ENCODE assay signal across 33 mouse cellular contexts in genomic region chr4:148613738-148614137, GRCm38 (mm10). TPM values are rescaled to one million over a fixed set of nuclear protein-coding genes. Genes with fewer than 3 reads are reported as not detected.
DNase-seq lines count a peak whose midpoint lies in the region; ATAC-seq and TF ChIP-seq lines count a peak whose summit lies in the region.
"Had no signal": no experiment of that assay in that cellular context is flagged by ENCODE, and none has a peak within 500 bp of the region (broad histone marks: within the 10 kb centered on the region; RNA-seq: fewer than 3 reads in every experiment).

No protein-coding gene starts in this region.

- DNase-seq in gastrocnemius, adult 2 months: no peak
- DNase-seq in gastrocnemius, adult 18-20 months (ENCODE audit: low spot score): no peak
- DNase-seq in neural tube, embryonic 11.5 days (ENCODE audit: low spot score): no peak
- DNase-seq in ZHBTc4 (ENCODE audit: low read depth, low spot score): peak; percentile 68
- DNase-seq in stomach, postnatal 0 days (ENCODE audit: low spot score): no peak
- DNase-seq: adrenal gland, postnatal 14 days; cerebellum, adult 11 months; cerebellum, adult 9-10 months; cerebellum, postnatal 36 days; embryo, embryonic 11 days; heart, adult 2 months; heart, postnatal 10 days; kidney, adult 8-10 months; kidney, postnatal 4 days; layer of hippocampus, adult 9-11 months; lung, postnatal 4 days had no signal

- peaks cover 22% of the 10 kb centered on the region for H3K4me1 ChIP-seq in hindbrain, embryonic 15.5 days (replicated peaks)
- H3K4me1 ChIP-seq in hindbrain, embryonic 16.5 days (ENCODE audit: control insufficient read depth, insufficient read depth, low read depth, low read length): no peaks in the 10 kb centered on the region; the same call in 1 of the 2 replicates
- no peaks in the 10 kb centered on the region for H3K4me1 ChIP-seq in neural tube, embryonic 11.5 days (ENCODE audit: control insufficient read depth, insufficient read depth, low read length)
- peaks cover 16% of the 10 kb centered on the region for H3K4me1 ChIP-seq in neural tube, embryonic 15.5 days
- H3K4me1 ChIP-seq in stomach, postnatal 0 days (replicated peaks; ENCODE audit: control insufficient read depth, insufficient read depth): no peaks in the 10 kb centered on the region
- H3K4me1 ChIP-seq: embryonic facial prominence, embryonic 12.5 days; limb, embryonic 10.5 days; midbrain, embryonic 12.5 days had no signal

- no peak overlapping the region for H3K4me3 ChIP-seq in gastrocnemius, adult 2 months
- H3K4me3 ChIP-seq in hindbrain, embryonic 15.5 days: no peak overlapping the region
- no peak overlapping the region for H3K4me3 ChIP-seq in hindbrain, embryonic 16.5 days (ENCODE audit: low read length)
- no peak overlapping the region for H3K4me3 ChIP-seq in neural tube, embryonic 11.5 days (ENCODE audit: low read depth, low read length)
- H3K4me3 ChIP-seq in neural tube, embryonic 15.5 days (replicated peaks): no peak overlapping the region
- no peak overlapping the region for H3K4me3 ChIP-seq in stomach, postnatal 0 days (ENCODE audit: low read depth, low read length)
- H3K4me3 ChIP-seq: embryonic facial prominence, embryonic 12.5 days; heart, adult 2 months; heart, embryonic 13.5 days; limb, embryonic 10.5 days; limb, embryonic 15.5 days; megakaryocyte, embryonic 14.5 days; midbrain, embryonic 12.5 days had no signal

- WGBS in hindbrain, embryonic 15.5 days: 38% methylated on average over 9 of the region's 9 CpGs
- 43% methylated on average over 9 of the region's 9 CpGs for WGBS in hindbrain, embryonic 16.5 days
- WGBS in neural tube, embryonic 11.5 days: 68% methylated on average over 9 of the region's 9 CpGs
- 34% methylated on average over 9 of the region's 9 CpGs for WGBS in neural tube, embryonic 15.5 days
- 78% methylated on average over 9 of the region's 9 CpGs for WGBS in stomach, postnatal 0 days

- TF ChIP-seq CTCF in gastrocnemius, adult 2 months (IDR thresholded peaks at IDR 0.05): no peak
- TF ChIP-seq CTCF in stomach, postnatal 0 days (IDR thresholded peaks at IDR 0.05; ENCODE audit: low read depth): no peak

- ATAC-seq in hindbrain, embryonic 15.5 days (ENCODE audit: low FRiP score, low read depth): no peak
- ATAC-seq in hindbrain, embryonic 16.5 days: no peak
- 0 out of 2 replicates have a peak, but pooled peaks have one; percentile 26 for ATAC-seq in neural tube, embryonic 11.5 days (ENCODE audit: insufficient read depth, low FRiP score, low TSS enrichment)
- no peak for ATAC-seq in neural tube, embryonic 15.5 days (ENCODE audit: low FRiP score)
- ATAC-seq in stomach, postnatal 0 days (ENCODE audit: low FRiP score, low TSS enrichment): no peak
- ATAC-seq: intestine, embryonic 16.5 days had no signal

- H3K27me3 ChIP-seq in hindbrain, embryonic 15.5 days: no peaks in the 10 kb centered on the region
- H3K27me3 ChIP-seq in hindbrain, embryonic 16.5 days (replicated peaks; ENCODE audit: control insufficient read depth, insufficient read depth, low read length): no peaks in the 10 kb centered on the region
- no peaks in the 10 kb centered on the region for H3K27me3 ChIP-seq in neural tube, embryonic 11.5 days (ENCODE audit: control insufficient read depth, insufficient read depth, low read length)
- no peaks in the 10 kb centered on the region for H3K27me3 ChIP-seq in neural tube, embryonic 15.5 days (replicated peaks)
- no peaks in the 10 kb centered on the region for H3K27me3 ChIP-seq in stomach, postnatal 0 days (ENCODE audit: control insufficient read depth, insufficient read depth, low read length)
- H3K27me3 ChIP-seq: embryonic facial prominence, embryonic 12.5 days; heart, embryonic 13.5 days; limb, embryonic 15.5 days; megakaryocyte, embryonic 14.5 days; midbrain, embryonic 12.5 days had no signal

- intact Hi-C loops in gastrocnemius, adult 2 months (cut with DNase I): no loop called here

- TF ChIP-seq EP300 in stomach, postnatal 0 days (optimal IDR thresholded peaks at IDR 0.05): no peak

- H3K4me2 ChIP-seq in hindbrain, embryonic 15.5 days: no peak overlapping the region
- H3K4me2 ChIP-seq in hindbrain, embryonic 16.5 days (ENCODE audit: low read length): no peak overlapping the region
- no peak overlapping the region for H3K4me2 ChIP-seq in neural tube, embryonic 11.5 days (ENCODE audit: low read depth)
- no peak overlapping the region for H3K4me2 ChIP-seq in neural tube, embryonic 15.5 days
- no peak overlapping the region for H3K4me2 ChIP-seq in stomach, postnatal 0 days (replicated peaks; ENCODE audit: low read depth)
- H3K4me2 ChIP-seq: embryonic facial prominence, embryonic 12.5 days; heart, embryonic 13.5 days; limb, embryonic 15.5 days; midbrain, embryonic 12.5 days had no signal

- H3K9me3 ChIP-seq in hindbrain, embryonic 15.5 days: no peaks in the 10 kb centered on the region
- H3K9me3 ChIP-seq in hindbrain, embryonic 16.5 days (ENCODE audit: control insufficient read depth, low read length): no peaks in the 10 kb centered on the region
- H3K9me3 ChIP-seq in neural tube, embryonic 11.5 days (ENCODE audit: control insufficient read depth, low read length): no peaks in the 10 kb centered on the region
- H3K9me3 ChIP-seq in neural tube, embryonic 15.5 days (replicated peaks): no peaks in the 10 kb centered on the region
- H3K9me3 ChIP-seq in stomach, postnatal 0 days (ENCODE audit: control insufficient read depth, low read length): no peaks in the 10 kb centered on the region
- H3K9me3 ChIP-seq: embryonic facial prominence, embryonic 12.5 days; heart, embryonic 13.5 days; limb, embryonic 10.5 days; limb, embryonic 15.5 days; megakaryocyte, embryonic 14.5 days; midbrain, embryonic 12.5 days had no signal

- peaks cover 32% of the 10 kb centered on the region for H3K36me3 ChIP-seq in hindbrain, embryonic 15.5 days
- peaks cover 20% of the 10 kb centered on the region for H3K36me3 ChIP-seq in hindbrain, embryonic 16.5 days (ENCODE audit: control insufficient read depth, insufficient read depth, low read length)
- peaks cover 9% of the 10 kb centered on the region for H3K36me3 ChIP-seq in neural tube, embryonic 11.5 days (ENCODE audit: control insufficient read depth, insufficient read depth, low read length)
- H3K36me3 ChIP-seq in neural tube, embryonic 15.5 days: peaks cover 38% of the 10 kb centered on the region
- H3K36me3 ChIP-seq in stomach, postnatal 0 days (ENCODE audit: control insufficient read depth, insufficient read depth, low read length): peaks cover 17% of the 10 kb centered on the region

- H3K9ac ChIP-seq in hindbrain, embryonic 15.5 days: no peak overlapping the region
- no peak overlapping the region for H3K9ac ChIP-seq in hindbrain, embryonic 16.5 days (ENCODE audit: low read depth, low read length)
- H3K9ac ChIP-seq in neural tube, embryonic 11.5 days (ENCODE audit: low read length): no peak overlapping the region
- H3K9ac ChIP-seq in neural tube, embryonic 15.5 days (replicated peaks): no peak overlapping the region
- H3K9ac ChIP-seq in stomach, postnatal 0 days (ENCODE audit: low read length): no peak overlapping the region
- H3K9ac ChIP-seq: embryonic facial prominence, embryonic 12.5 days; heart, embryonic 13.5 days; limb, embryonic 15.5 days; midbrain, embryonic 12.5 days had no signal

- peak overlapping the region; percentile 62; the same call in 1 of the 2 replicates for H3K27ac ChIP-seq in gastrocnemius, adult 2 months
- peak overlapping the region; percentile 10; the same call in 1 of the 2 replicates for H3K27ac ChIP-seq in hindbrain, embryonic 15.5 days (replicated peaks)
- H3K27ac ChIP-seq in hindbrain, embryonic 16.5 days (ENCODE audit: low read depth, low read length): no peak overlapping the region
- H3K27ac ChIP-seq in neural tube, embryonic 11.5 days (ENCODE audit: low read depth, low read length): no peak overlapping the region
- H3K27ac ChIP-seq in neural tube, embryonic 15.5 days (replicated peaks): no peak overlapping the region; the same call in 1 of the 2 replicates
- no peak overlapping the region for H3K27ac ChIP-seq in stomach, postnatal 0 days (replicated peaks)
- H3K27ac ChIP-seq: embryonic facial prominence, embryonic 12.5 days; heart, adult 2 months; heart, embryonic 13.5 days; kidney, postnatal 0 days; limb, embryonic 10.5 days; limb, embryonic 15.5 days; midbrain, embryonic 12.5 days had no signal

RNA-seq across cellular contexts. Expression of gene Masp2, which starts 11.4 kb away (rescaled TPM):
- total RNA-seq in gastrocnemius, adult 2 months (2021): under 1 TPM; 0.56 to 0.69 TPM
- total RNA-seq in gastrocnemius, adult 18-20 months (2021): under 1 TPM; 0.16 to 0.64 TPM
- 0.43 and 1.2 TPM in 2 replicates for polyA plus RNA-seq in hindbrain, embryonic 15.5 days (2015; fragmentation: Nextera tagmentation; extraction: Ambion mirVana)
- 0.72 and 0.95 TPM in 2 replicates for polyA plus RNA-seq in hindbrain, embryonic 16.5 days (2015; fragmentation: Nextera tagmentation; extraction: Ambion mirVana)
- 0.17 and 0.35 TPM in 2 replicates for polyA plus RNA-seq in neural tube, embryonic 11.5 days (2014; fragmentation: Nextera tagmentation; extraction: Ambion mirVana)
- 1.3 and 1.6 TPM in 2 replicates for polyA plus RNA-seq in neural tube, embryonic 15.5 days (2015; fragmentation: Nextera tagmentation; extraction: Ambion mirVana)
- 0.46 and 0.79 TPM in 2 replicates for polyA plus RNA-seq in stomach, postnatal 0 days (2015; fragmentation: Nextera tagmentation; extraction: Ambion mirVana)
- polyA plus RNA-seq: heart, embryonic 13.5 days; kidney, postnatal 0 days; midbrain, embryonic 12.5 days; stomach, embryonic 14.5 days had no signal

RNA-seq across cellular contexts. Expression of gene Tardbp, which starts 13.1 kb away (rescaled TPM):
- 100 to 1,000 TPM; 132 to 136 TPM for total RNA-seq in gastrocnemius, adult 2 months (2021)
- total RNA-seq in gastrocnemius, adult 18-20 months (2021): 100 to 1,000 TPM; 112 to 130 TPM
- polyA plus RNA-seq in hindbrain, embryonic 15.5 days (2015; fragmentation: Nextera tagmentation; extraction: Ambion mirVana): 167 and 192 TPM in 2 replicates
- polyA plus RNA-seq in hindbrain, embryonic 16.5 days (2015; fragmentation: Nextera tagmentation; extraction: Ambion mirVana): 157 and 162 TPM in 2 replicates
- 179 and 211 TPM in 2 replicates for polyA plus RNA-seq in neural tube, embryonic 11.5 days (2014; fragmentation: Nextera tagmentation; extraction: Ambion mirVana)
- 155 and 196 TPM in 2 replicates for polyA plus RNA-seq in neural tube, embryonic 15.5 days (2015; fragmentation: Nextera tagmentation; extraction: Ambion mirVana)
- 99.8 and 106 TPM in 2 replicates for polyA plus RNA-seq in stomach, postnatal 0 days (2015; fragmentation: Nextera tagmentation; extraction: Ambion mirVana)

RNA-seq across cellular contexts. Expression of gene Srm, which starts 22.4 kb away (rescaled TPM):
- 10 to 100 TPM; 12.0 to 12.2 TPM for total RNA-seq in gastrocnemius, adult 2 months (2021)
- total RNA-seq in gastrocnemius, adult 18-20 months (2021): 1 to 10 TPM; 8.7 to 9.5 TPM
- polyA plus RNA-seq in hindbrain, embryonic 15.5 days (2015; fragmentation: Nextera tagmentation; extraction: Ambion mirVana): 181 and 194 TPM in 2 replicates
- polyA plus RNA-seq in hindbrain, embryonic 16.5 days (2015; fragmentation: Nextera tagmentation; extraction: Ambion mirVana): 179 and 186 TPM in 2 replicates
- polyA plus RNA-seq in neural tube, embryonic 11.5 days (2014; fragmentation: Nextera tagmentation; extraction: Ambion mirVana): 194 and 196 TPM in 2 replicates
- polyA plus RNA-seq in neural tube, embryonic 15.5 days (2015; fragmentation: Nextera tagmentation; extraction: Ambion mirVana): 198 and 210 TPM in 2 replicates
- 109 and 113 TPM in 2 replicates for polyA plus RNA-seq in stomach, postnatal 0 days (2015; fragmentation: Nextera tagmentation; extraction: Ambion mirVana)

RNA-seq across cellular contexts. Expression of gene Gm572, which starts 29.4 kb away (rescaled TPM):
- total RNA-seq in gastrocnemius, adult 2 months (2021): 1 to 10 TPM; 6.1 to 6.8 TPM
- total RNA-seq in gastrocnemius, adult 18-20 months (2021): 1 to 10 TPM; 5.8 to 6.3 TPM
- not detected in 2 replicates for polyA plus RNA-seq in hindbrain, embryonic 15.5 days (2015; fragmentation: Nextera tagmentation; extraction: Ambion mirVana)
- not detected in 2 replicates for polyA plus RNA-seq in hindbrain, embryonic 16.5 days (2015; fragmentation: Nextera tagmentation; extraction: Ambion mirVana)
- not detected in 2 replicates for polyA plus RNA-seq in neural tube, embryonic 11.5 days (2014; fragmentation: Nextera tagmentation; extraction: Ambion mirVana)
- not detected in 2 replicates for polyA plus RNA-seq in neural tube, embryonic 15.5 days (2015; fragmentation: Nextera tagmentation; extraction: Ambion mirVana)
- polyA plus RNA-seq in stomach, postnatal 0 days (2015; fragmentation: Nextera tagmentation; extraction: Ambion mirVana): 0.10 and 0.16 TPM in 2 replicates
- total RNA-seq: adrenal gland, postnatal 14 days; left cerebral cortex, postnatal 10 days; monocyte, adult 5-6 weeks had no signal
- polyA plus RNA-seq: embryonic facial prominence, embryonic 12.5 days; frontal cortex, adult 2 months; intestine, embryonic 16.5 days; kidney, postnatal 0 days; limb, embryonic 10.5 days; limb, embryonic 15.5 days; liver, embryonic 16.5 days; lung, embryonic 16.5 days; midbrain, embryonic 12.5 days; stomach, embryonic 14.5 days had no signal

RNA-seq across cellular contexts. Expression of gene Exosc10, which starts 55.5 kb away (rescaled TPM):
- total RNA-seq in gastrocnemius, adult 2 months (2021): 10 to 100 TPM; 21.0 to 21.6 TPM
- total RNA-seq in gastrocnemius, adult 18-20 months (2021): 10 to 100 TPM; 19.6 to 20.4 TPM
- polyA plus RNA-seq in hindbrain, embryonic 15.5 days (2015; fragmentation: Nextera tagmentation; extraction: Ambion mirVana): 88.5 and 91.7 TPM in 2 replicates
- 84.8 and 92.4 TPM in 2 replicates for polyA plus RNA-seq in hindbrain, embryonic 16.5 days (2015; fragmentation: Nextera tagmentation; extraction: Ambion mirVana)
- polyA plus RNA-seq in neural tube, embryonic 11.5 days (2014; fragmentation: Nextera tagmentation; extraction: Ambion mirVana): 102 and 108 TPM in 2 replicates
- polyA plus RNA-seq in neural tube, embryonic 15.5 days (2015; fragmentation: Nextera tagmentation; extraction: Ambion mirVana): 81.9 and 91.2 TPM in 2 replicates
- polyA plus RNA-seq in stomach, postnatal 0 days (2015; fragmentation: Nextera tagmentation; extraction: Ambion mirVana): 30.0 and 35.2 TPM in 2 replicates

Comparison
In these comparisons a context has a peak if more than half of its experiments do, and no peak if none do; other contexts are left out.
1. H3K27ac ChIP-seq: peak in gastrocnemius, adult 2 months (single experiment) and hindbrain, embryonic 15.5 days (single experiment); none in hindbrain, embryonic 16.5 days (single experiment), neural tube, embryonic 11.5 days (single experiment), neural tube, embryonic 15.5 days (single experiment) and stomach, postnatal 0 days (single experiment).